Mouse (Mus musculus): Measurements from ENCODE around the gene Eci2. TPM values are rescaled to one million over a fixed set of nuclear protein-coding genes. Genes with fewer than 3 reads are reported as not detected.

Eci2 gene
- total and polyA plus RNA-seq, 3 experiments, result 83.3 to 116 (median 86.0) TPM

GRCm38 (mm10) chr13:35017392-35017791 lies 9.5 kb downstream of the Eci2 start:
- Histone ChIP-seq H3K9me3 (replicated peaks; ENCODE audit: low read length) (peaks cover 3% of the 10 kb centered on the region), H3K4me1 (ENCODE audit: control insufficient read depth in 1 of 2, insufficient read depth in 2 of 2) (peaks cover 2 to 14% of the 10 kb centered on the region in 2 experiments; a peak in 3 of 4 replicates), H3K4me2 (ENCODE audit: insufficient read depth, low read depth, poor library complexity, severe bottlenecking) (no peak overlapping the region), H3K27ac (ENCODE audit: insufficient read depth, low read depth) (no peak overlapping the region), H3K4me3 (replicated peaks in 1 of 3; ENCODE audit: low read depth in 2 of 3, low read length in 2 of 3, poor library complexity in 1 of 3) (no peak overlapping the region), H3K9ac (ENCODE audit: insufficient read depth, low read depth) (no peak overlapping the region), H3K36me3 (replicated peaks in 1 of 2; ENCODE audit: control insufficient read depth in 1 of 2, insufficient read depth in 1 of 2, low read length in 1 of 2) (no peaks in the 10 kb centered on the region), H3K27me3 (replicated peaks) (no peaks in the 10 kb centered on the region), H3K79me2 (replicated peaks; ENCODE audit: control insufficient read depth, extremely low read depth, insufficient read depth, poor library complexity, severe bottlenecking) (no peaks in the 10 kb centered on the region)
- no peak for TF ChIP-seq HCFC1 (IDR thresholded peaks at IDR 0.05; ENCODE audit: low read depth, low read length)
- no peak for TF ChIP-seq ZMIZ1 (IDR thresholded peaks at IDR 0.05; ENCODE audit: low read depth, low read length)
- no peak for TF ChIP-seq MAFK (IDR thresholded peaks at IDR 0.05; ENCODE audit: insufficient replicate concordance, low read length)
- no peak for TF ChIP-seq ZC3H11A (IDR thresholded peaks at IDR 0.05; ENCODE audit: low read depth, low read length)
- TF ChIP-seq E2F4 (IDR thresholded peaks at IDR 0.05; ENCODE audit: insufficient replicate concordance, low read depth, low read length), result no peak
- no peak for TF ChIP-seq SMC3 (IDR thresholded peaks at IDR 0.05; ENCODE audit: low read depth, low read length)
- no peak for TF ChIP-seq CTCF (conservative IDR thresholded peaks at IDR 0.05 in 1 of 2, IDR thresholded peaks at IDR 0.05 in 1 of 2; ENCODE audit: low read depth in 2 of 2, low read length in 2 of 2)
- no peak for TF ChIP-seq JUND (conservative IDR thresholded peaks at IDR 0.05; ENCODE audit: low read depth, low read length)
- TF ChIP-seq MAX (IDR thresholded peaks at IDR 0.05; ENCODE audit: low read length), result no peak
- no peak for TF ChIP-seq IRF4 (IDR thresholded peaks at IDR 0.05; ENCODE audit: low read depth, low read length)
- no peak for TF ChIP-seq GABPA (IDR thresholded peaks at IDR 0.05; ENCODE audit: insufficient replicate concordance, low read depth, low read length)
- TF ChIP-seq EP300 (IDR thresholded peaks at IDR 0.05; ENCODE audit: low read length), result no peak
- no peak for TF ChIP-seq RAD21 (IDR thresholded peaks at IDR 0.05; ENCODE audit: low read depth, low read length)
- TF ChIP-seq RCOR1 (conservative IDR thresholded peaks at IDR 0.05; ENCODE audit: low read depth, low read length), result no peak
- TF ChIP-seq JUN (IDR thresholded peaks at IDR 0.05; ENCODE audit: insufficient read depth, low read depth, low read length), result no peak
- TF ChIP-seq BHLHE40 (IDR thresholded peaks at IDR 0.05; ENCODE audit: low read depth, low read length), result no peak
- TF ChIP-seq USF2 (conservative IDR thresholded peaks at IDR 0.05; ENCODE audit: low read depth, low read length), result no peak
- no peak for TF ChIP-seq CHD1 (IDR thresholded peaks at IDR 0.05; ENCODE audit: low read depth, low read length)
- TF ChIP-seq UBTF (IDR thresholded peaks at IDR 0.05; ENCODE audit: low read depth, low read length), result no peak
- no peak for TF ChIP-seq ELF1 (IDR thresholded peaks at IDR 0.05; ENCODE audit: low read depth, low read length)
- in situ Hi-C loops (cut with MboI; ENCODE audit: low pct_ligation_motif_present, low pct_unique_long_range_greater_than_20kb, low sequenced_read_pairs), result no loop called here
- dilution Hi-C loops (cut with MboI; ENCODE audit: extremely low pct_ligation_motif_present, extremely low pct_unique_long_range_greater_than_20kb, low sequenced_read_pairs), result no loop called here
- DNase-seq (ENCODE audit: extremely low read depth), result no peak

GRCm38 (mm10) chr13:35016067-35016466 lies 10.8 kb downstream of the Eci2 start:
- Histone ChIP-seq H3K27ac (ENCODE audit: insufficient read depth, low read depth) (no peak overlapping the region), H3K4me2 (ENCODE audit: insufficient read depth, low read depth, poor library complexity, severe bottlenecking) (no peak overlapping the region), H3K4me3 (replicated peaks in 1 of 3; ENCODE audit: low read depth in 2 of 3, low read length in 2 of 3, poor library complexity in 1 of 3) (no peak overlapping the region), H3K79me2 (replicated peaks; ENCODE audit: control insufficient read depth, extremely low read depth, insufficient read depth, poor library complexity, severe bottlenecking) (no peaks in the 10 kb centered on the region), H3K9ac (ENCODE audit: insufficient read depth, low read depth) (no peak overlapping the region), H3K4me1 (ENCODE audit: control insufficient read depth in 1 of 2, insufficient read depth in 2 of 2) (peaks cover 2 to 11% of the 10 kb centered on the region in 2 experiments; a peak in 3 of 4 replicates), H3K36me3 (replicated peaks in 1 of 2; ENCODE audit: control insufficient read depth in 1 of 2, insufficient read depth in 1 of 2, low read length in 1 of 2) (no peaks in the 10 kb centered on the region), H3K27me3 (replicated peaks) (no peaks in the 10 kb centered on the region), H3K9me3 (replicated peaks; ENCODE audit: low read length) (peaks cover 3% of the 10 kb centered on the region)
- TF ChIP-seq ZMIZ1 (IDR thresholded peaks at IDR 0.05; ENCODE audit: low read depth, low read length) (no peak), POLR2AphosphoS2 (IDR thresholded peaks at IDR 0.05; ENCODE audit: low read depth, low read length) (no peak), E2F4 (IDR thresholded peaks at IDR 0.05; ENCODE audit: insufficient replicate concordance, low read depth, low read length) (no peak), ZKSCAN1 (IDR thresholded peaks at IDR 0.05; ENCODE audit: borderline replicate concordance, low read depth, low read length) (no peak), IRF4 (IDR thresholded peaks at IDR 0.05; ENCODE audit: low read depth, low read length) (no peak), MAFK (IDR thresholded peaks at IDR 0.05; ENCODE audit: insufficient replicate concordance, low read length) (no peak), MAZ (IDR thresholded peaks at IDR 0.05; ENCODE audit: low read depth, low read length) (no peak), MEF2A (IDR thresholded peaks at IDR 0.05; ENCODE audit: borderline replicate concordance, low read depth, low read length) (no peak), GABPA (IDR thresholded peaks at IDR 0.05; ENCODE audit: insufficient replicate concordance, low read depth, low read length) (no peak), UBTF (IDR thresholded peaks at IDR 0.05; ENCODE audit: low read depth, low read length) (no peak), ETS1 (conservative IDR thresholded peaks at IDR 0.05; ENCODE audit: low read depth, low read length) (no peak), SMC3 (IDR thresholded peaks at IDR 0.05; ENCODE audit: low read depth, low read length) (no peak), SIN3A (IDR thresholded peaks at IDR 0.05; ENCODE audit: low read length) (no peak), EP300 (IDR thresholded peaks at IDR 0.05; ENCODE audit: low read length) (no peak), JUND (conservative IDR thresholded peaks at IDR 0.05; ENCODE audit: low read depth, low read length) (no peak), ELF1 (IDR thresholded peaks at IDR 0.05; ENCODE audit: low read depth, low read length) (no peak)
- in situ Hi-C loops (cut with MboI; ENCODE audit: low pct_ligation_motif_present, low pct_unique_long_range_greater_than_20kb, low sequenced_read_pairs), result no loop called here
- no peak for DNase-seq (ENCODE audit: extremely low read depth)
- dilution Hi-C loops (cut with MboI; ENCODE audit: extremely low pct_ligation_motif_present, extremely low pct_unique_long_range_greater_than_20kb, low sequenced_read_pairs), result no loop called here

Data from CH12.LX (cell line).